Mouse (Mus musculus) yolk sac, embryonic 10.5 days (tissue): ENCODE measurements around the gene Tnfrsf17.
"Not testable (repeated sequence)": the region's sequence is repeated elsewhere in the genome, so short reads cannot be mapped to it uniquely, and the experiment has no call there.

Experiments used
- DNase-seq: peaks from one replicate; pipeline ENCODE4 v3.0.0-alpha.2; 2017; ENCODE audit warnings: low spot score

The Tnfrsf17 gene

GRCm38 (mm10) chr16:11313512-11313911, at the start of gene Tnfrsf17:
Gene Tnfrsf17, plus strand, starts transcription at chr16:11313812.
- no peak for DNase-seq

GRCm38 (mm10) chr16:11266556-11266955, 47.1 kb upstream of the Tnfrsf17 start:
- no peak for DNase-seq

GRCm38 (mm10) chr16:11269808-11270207, 43.8 kb upstream of the Tnfrsf17 start:
- DNase-seq, result peak; percentile 63

DNA sequence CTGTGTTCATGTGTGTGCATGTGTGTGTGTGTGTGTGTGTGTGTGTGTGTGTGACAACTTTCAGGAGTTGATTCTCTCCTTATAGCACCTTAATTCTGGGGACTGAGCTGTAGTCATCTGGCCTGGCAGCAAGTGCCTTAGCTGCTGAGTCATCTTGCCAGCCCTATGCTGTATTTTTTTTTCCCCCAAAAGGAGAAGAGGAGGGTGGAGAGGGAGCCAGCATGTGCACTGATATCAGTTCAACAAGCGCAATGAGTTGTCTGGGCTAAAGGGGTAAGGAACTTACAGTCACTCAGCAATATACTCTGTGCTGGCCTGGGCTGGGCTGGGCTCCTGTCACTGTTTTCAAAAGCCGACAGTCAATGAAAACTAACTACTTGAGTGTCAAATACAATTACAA, 43.0 kb upstream of the Tnfrsf17 start:
- no peak for DNase-seq

- DNase-seq, result no peak
These were observed 42.5 kb upstream of the Tnfrsf17 start for GRCm38 (mm10) chr16:11271073-11271472.

GRCm38 (mm10) chr16:11276888-11277287, 36.7 kb upstream of the Tnfrsf17 start:
- DNase-seq, result no peak

GRCm38 (mm10) chr16:11278778-11279177, 34.8 kb upstream of the Tnfrsf17 start:
- DNase-seq, result no peak

- DNase-seq, result no peak
These were observed 30.9 kb upstream of the Tnfrsf17 start for GRCm38 (mm10) chr16:11282655-11283232.

GRCm38 (mm10) chr16:11284881-11285280, 28.7 kb upstream of the Tnfrsf17 start:
- DNase-seq, result no peak

DNA sequence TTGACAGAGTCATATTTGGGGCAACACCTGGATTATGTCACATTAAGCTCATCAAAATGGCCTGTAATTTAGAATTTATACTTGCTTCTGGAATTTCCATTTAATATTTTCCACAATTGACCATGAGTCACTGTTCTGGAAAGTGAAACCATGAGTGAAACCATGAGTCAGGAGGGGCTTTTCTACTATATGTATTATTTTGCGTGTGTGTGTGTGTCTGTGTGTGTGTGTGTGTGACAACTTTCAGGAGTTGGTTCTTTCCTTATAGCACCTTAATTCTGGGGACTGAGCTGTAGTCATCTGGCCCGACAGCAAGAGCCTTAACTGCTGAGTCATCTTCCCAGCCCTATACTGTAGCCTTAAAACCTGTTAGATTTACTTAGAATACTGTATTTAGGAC, 27.7 kb upstream of the Tnfrsf17 start:
- DNase-seq, result no peak

GRCm38 (mm10) chr16:11288873-11289272, 24.7 kb upstream of the Tnfrsf17 start:
- not testable (repeated sequence) for DNase-seq

GRCm38 (mm10) chr16:11295583-11295982, 18.0 kb upstream of the Tnfrsf17 start:
- not testable (repeated sequence) for DNase-seq

GRCm38 (mm10) chr16:11297700-11298099, 15.9 kb upstream of the Tnfrsf17 start:
- DNase-seq, result not testable (repeated sequence)

- DNase-seq, result no peak
These were observed 9.9 kb upstream of the Tnfrsf17 start for GRCm38 (mm10) chr16:11303741-11304140.

DNA sequence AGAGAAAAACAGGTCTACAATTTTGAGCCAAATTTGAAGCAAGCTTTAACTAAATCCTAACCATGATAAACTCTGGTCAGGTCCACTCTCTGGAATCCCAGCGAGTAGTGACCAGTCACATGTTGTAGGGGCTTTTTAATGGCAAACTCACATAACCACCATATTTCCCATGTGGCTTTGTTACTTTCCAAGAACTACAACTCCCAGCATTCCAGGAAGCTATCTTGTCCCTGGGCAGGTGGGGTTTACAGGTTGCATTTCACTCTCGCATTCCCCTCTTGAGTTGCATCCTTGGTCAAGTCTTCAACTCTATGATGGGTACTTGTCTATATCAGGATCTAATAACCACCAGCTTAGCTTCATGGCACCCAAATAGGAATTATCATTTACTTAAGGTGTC, 8.1 kb upstream of the Tnfrsf17 start:
- no peak for DNase-seq

DNA sequence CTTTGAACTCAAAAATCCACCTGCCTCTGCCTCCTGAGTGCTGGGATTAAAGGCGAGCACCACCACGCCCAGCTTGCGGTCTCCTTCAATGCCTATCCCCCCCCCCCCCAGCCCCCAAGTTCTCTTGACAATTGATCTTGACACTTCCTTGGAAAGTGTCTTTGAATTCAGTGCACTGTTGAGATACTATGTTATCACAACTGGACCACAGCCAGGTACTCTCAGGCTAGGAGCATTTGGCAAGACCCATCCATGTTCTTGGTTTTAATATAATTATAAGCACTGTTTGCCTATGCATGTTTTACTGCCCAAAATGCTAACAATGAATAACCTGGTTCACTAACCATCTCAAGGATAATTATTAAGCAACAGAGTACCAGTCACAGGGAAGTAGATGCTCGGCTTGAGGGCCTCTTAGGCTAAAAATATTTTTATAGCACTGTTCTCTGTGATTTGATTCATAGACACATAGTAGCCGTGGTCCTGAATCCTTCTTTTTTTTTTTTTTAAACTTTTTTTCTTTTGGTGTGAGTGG, 2.2 kb downstream of the Tnfrsf17 start:
- no peak for DNase-seq

- no peak for DNase-seq
These were observed 3.1 kb downstream of the Tnfrsf17 start for GRCm38 (mm10) chr16:11316748-11317147.

- DNase-seq, result no peak
These were observed 3.7 kb downstream of the Tnfrsf17 start for GRCm38 (mm10) chr16:11317324-11317723.

- peak; percentile 94 for DNase-seq
These were observed 9.1 kb downstream of the Tnfrsf17 start, which contains the start of gene Snx29 for GRCm38 (mm10) chr16:11322409-11323323. Gene Snx29, plus strand, starts transcription at chr16:11322908.

DNA sequence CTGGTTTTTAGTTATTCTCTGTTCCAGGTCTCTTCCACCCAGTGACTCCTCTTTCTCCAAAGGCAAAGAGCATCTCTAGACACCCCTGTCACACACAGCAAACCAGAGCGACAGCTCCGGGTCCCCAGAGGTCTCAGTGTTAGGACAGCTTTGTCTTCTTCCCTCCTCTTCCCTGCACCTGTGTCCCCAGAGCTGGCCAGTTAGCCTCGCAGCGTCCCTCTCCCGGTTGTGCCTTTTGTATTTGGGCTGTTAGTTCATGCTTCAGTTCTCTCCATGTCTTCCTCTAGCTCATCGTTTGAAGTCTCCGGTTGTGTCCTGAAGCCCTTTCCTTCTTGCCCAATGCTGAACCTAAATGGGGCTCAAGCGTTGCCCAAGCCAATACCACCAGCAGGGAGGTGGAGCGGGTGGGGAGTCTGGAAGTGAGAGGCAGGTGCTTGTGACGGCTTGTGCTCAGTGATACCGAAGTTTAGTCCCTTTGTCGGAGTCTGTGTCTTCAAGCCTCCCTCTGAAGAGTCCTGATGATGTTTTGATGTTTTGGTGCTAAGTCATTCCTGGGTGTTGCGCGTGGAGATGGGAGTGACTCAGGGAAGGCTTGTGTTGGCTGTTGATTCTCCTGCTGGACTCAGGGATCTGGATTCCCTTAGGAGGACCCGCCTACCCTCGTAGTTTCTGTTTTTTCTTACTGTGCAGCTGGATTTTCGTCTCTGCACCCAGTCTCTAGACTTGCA, 9.9 kb downstream of the Tnfrsf17 start:
- peak; percentile 15 for DNase-seq

GRCm38 (mm10) chr16:11330081-11330800, 16.6 kb downstream of the Tnfrsf17 start:
- peak; percentile 62 for DNase-seq

GRCm38 (mm10) chr16:11331030-11331429, 17.4 kb downstream of the Tnfrsf17 start:
- no peak for DNase-seq
